25 mouse cellular contexts compared by ENCODE assay signal in genomic region chr16:95815966-95816365, GRCm38 (mm10).
DNase-seq lines count a peak whose midpoint lies in the region; ATAC-seq and TF ChIP-seq lines count a peak whose summit lies in the region.
"Had no signal": no experiment of that assay in that cellular context is flagged by ENCODE, and none has a peak within 500 bp of the region (broad histone marks: within the 10 kb centered on the region; RNA-seq: fewer than 3 reads in every experiment).

No protein-coding gene starts in this region.

- H3K36me3 ChIP-seq in liver, postnatal 0 days (replicated peaks; ENCODE audit: insufficient read depth, low read length): no peaks in the 10 kb centered on the region
- no peaks in the 10 kb centered on the region for H3K36me3 ChIP-seq in forebrain, embryonic 14.5 days (ENCODE audit: control insufficient read depth, insufficient read depth, low read length)
- H3K36me3 ChIP-seq: embryonic facial prominence, embryonic 13.5 days; forebrain, embryonic 12.5 days; heart, embryonic 10.5 days; hindbrain, embryonic 12.5 days; intestine, embryonic 15.5 days had no signal

- peaks cover 7% of the 10 kb centered on the region; the same call in 1 of the 2 replicates for H3K4me1 ChIP-seq in liver, postnatal 0 days (ENCODE audit: insufficient read depth)
- no peaks in the 10 kb centered on the region for H3K4me1 ChIP-seq in forebrain, embryonic 14.5 days (ENCODE audit: control insufficient read depth, insufficient read depth, low read length)
- H3K4me1 ChIP-seq: forebrain, embryonic 12.5 days; heart, embryonic 10.5 days; hindbrain, embryonic 12.5 days had no signal

- no peak for TF ChIP-seq CTCF in liver, postnatal 0 days (IDR thresholded peaks at IDR 0.05; ENCODE audit: low read depth)

- H3K27ac ChIP-seq in liver, postnatal 0 days (ENCODE audit: low read depth): no peak overlapping the region
- H3K27ac ChIP-seq in forebrain, embryonic 14.5 days (ENCODE audit: low read depth, low read length): no peak overlapping the region
- H3K27ac ChIP-seq: embryonic facial prominence, embryonic 13.5 days; forebrain, embryonic 12.5 days; gastrocnemius, adult 2 months; heart, embryonic 10.5 days; hindbrain, embryonic 12.5 days; intestine, embryonic 15.5 days had no signal

- no peak overlapping the region for H3K9ac ChIP-seq in liver, postnatal 0 days (replicated peaks)
- no peak overlapping the region for H3K9ac ChIP-seq in forebrain, embryonic 14.5 days (ENCODE audit: low read length)
- H3K9ac ChIP-seq: embryonic facial prominence, embryonic 13.5 days; forebrain, embryonic 12.5 days; forebrain, postnatal 0 days; hindbrain, embryonic 12.5 days; intestine, embryonic 15.5 days had no signal

- no peak overlapping the region for H3K4me3 ChIP-seq in liver, postnatal 0 days (ENCODE audit: low read depth, low read length)
- H3K4me3 ChIP-seq in forebrain, embryonic 14.5 days (ENCODE audit: low read depth, low read length): no peak overlapping the region
- H3K4me3 ChIP-seq: embryonic facial prominence, embryonic 13.5 days; forebrain, embryonic 12.5 days; gastrocnemius, adult 2 months; heart, embryonic 10.5 days; hindbrain, embryonic 12.5 days; intestine, embryonic 15.5 days had no signal

- WGBS in liver, postnatal 0 days (ENCODE audit: insufficient replicate concordance): 79% methylated on average over 13 of the region's 13 CpGs
- WGBS in forebrain, embryonic 14.5 days: 93% methylated on average over 13 of the region's 13 CpGs

- 0 out of 2 replicates have a peak overlapping the region, but pooled peaks have one; percentile 22 for H3K4me2 ChIP-seq in liver, postnatal 0 days (ENCODE audit: low read depth, low read length)
- H3K4me2 ChIP-seq in forebrain, embryonic 14.5 days (ENCODE audit: low read length): no peak overlapping the region
- H3K4me2 ChIP-seq: embryonic facial prominence, embryonic 13.5 days; forebrain, embryonic 12.5 days; hindbrain, embryonic 12.5 days; intestine, embryonic 15.5 days had no signal

- no peak for DNase-seq in liver, postnatal 0 days
- DNase-seq in liver: no peak
- DNase-seq in CD4-positive, CD25-positive, alpha-beta regulatory T cell, adult 2 months (ENCODE audit: low read depth, low spot score): peak; percentile 79
- peak; percentile 75 for DNase-seq in T-cell, adult 2 months (ENCODE audit: low spot score)
- peak; percentile 84 for DNase-seq in naive thymus-derived CD4-positive, alpha-beta T cell, adult 2 months (ENCODE audit: low read depth)
- no peak for DNase-seq in cerebellum, adult 11-12 months
- DNase-seq in lung, postnatal 14 days: no peak
- no peak for DNase-seq in forebrain, embryonic 14.5 days (ENCODE audit: low spot score)
- DNase-seq: adrenal gland, adult 8-10 months; adrenal gland, postnatal 36 days; cerebellum, adult 9-11 months; cerebellum, postnatal 36 days; forebrain, postnatal 0 days; gastrocnemius, adult 2 months; gastrocnemius, postnatal 36 days; heart, adult 18-20 months; heart, postnatal 10 days; heart, postnatal 4 days had no signal

- no peaks in the 10 kb centered on the region for H3K27me3 ChIP-seq in liver, postnatal 0 days (ENCODE audit: insufficient read depth, low read length)
- H3K27me3 ChIP-seq in forebrain, embryonic 14.5 days (replicated peaks; ENCODE audit: control insufficient read depth, insufficient read depth, low read length): no peaks in the 10 kb centered on the region
- H3K27me3 ChIP-seq: embryonic facial prominence, embryonic 13.5 days; forebrain, embryonic 12.5 days; hindbrain, embryonic 12.5 days; intestine, embryonic 15.5 days; Patski had no signal

- TF ChIP-seq EP300 in liver, postnatal 0 days (IDR thresholded peaks at IDR 0.05; ENCODE audit: low read depth): no peak

- no peak for ATAC-seq in liver, postnatal 0 days
- ATAC-seq in forebrain, embryonic 14.5 days: no peak
- ATAC-seq: forebrain, postnatal 0 days; hindbrain, embryonic 16.5 days; intestine, embryonic 15.5 days had no signal

- no peaks in the 10 kb centered on the region for H3K9me3 ChIP-seq in liver, postnatal 0 days (ENCODE audit: low read length)
- H3K9me3 ChIP-seq in forebrain, embryonic 14.5 days (replicated peaks; ENCODE audit: control insufficient read depth, low read length): no peaks in the 10 kb centered on the region
- H3K9me3 ChIP-seq: heart, embryonic 10.5 days; intestine, embryonic 15.5 days had no signal

Comparison
In these comparisons a context has a peak if more than half of its experiments do, and no peak if none do; other contexts are left out.
1. DNase-seq: peak in CD4-positive, CD25-positive, alpha-beta regulatory T cell, adult 2 months (single experiment), T-cell, adult 2 months (single experiment) and naive thymus-derived CD4-positive, alpha-beta T cell, adult 2 months (single experiment); none in liver, postnatal 0 days (single experiment), liver (single experiment), cerebellum, adult 11-12 months (single experiment), lung, postnatal 14 days (single experiment) and forebrain, embryonic 14.5 days (single experiment).